Mouse (Mus musculus): ENCODE measurements at regions not wholly inside any gene's neighbourhood (a gene's known extent, or its start where the extent isn't known, plus 50 kb on each side); places are given as distances from the start of the nearest gene placed in this dataset.

- no peak for DNase-seq (ENCODE audit: low read depth, low spot score)
Measured at GRCm38 (mm10) chr11:89147990-89148389, 74.3 kb downstream of the Gm525 start.

- no peak for DNase-seq (ENCODE audit: low read depth, low spot score)
Measured at GRCm38 (mm10) chr11:89145281-89145945, 71.8 kb downstream of the Gm525 start.

- DNase-seq (ENCODE audit: low read depth, low spot score): no peak
Measured at GRCm38 (mm10) chr11:89142527-89143154, 69.0 kb downstream of the Gm525 start.

All from 3T3-L1 (cell line).